Mouse (Mus musculus): ENCODE results near the gene Fam50b.
A peak's percentile ranks its signal among the peaks of the same experiment; 100 is the strongest.

DNA sequence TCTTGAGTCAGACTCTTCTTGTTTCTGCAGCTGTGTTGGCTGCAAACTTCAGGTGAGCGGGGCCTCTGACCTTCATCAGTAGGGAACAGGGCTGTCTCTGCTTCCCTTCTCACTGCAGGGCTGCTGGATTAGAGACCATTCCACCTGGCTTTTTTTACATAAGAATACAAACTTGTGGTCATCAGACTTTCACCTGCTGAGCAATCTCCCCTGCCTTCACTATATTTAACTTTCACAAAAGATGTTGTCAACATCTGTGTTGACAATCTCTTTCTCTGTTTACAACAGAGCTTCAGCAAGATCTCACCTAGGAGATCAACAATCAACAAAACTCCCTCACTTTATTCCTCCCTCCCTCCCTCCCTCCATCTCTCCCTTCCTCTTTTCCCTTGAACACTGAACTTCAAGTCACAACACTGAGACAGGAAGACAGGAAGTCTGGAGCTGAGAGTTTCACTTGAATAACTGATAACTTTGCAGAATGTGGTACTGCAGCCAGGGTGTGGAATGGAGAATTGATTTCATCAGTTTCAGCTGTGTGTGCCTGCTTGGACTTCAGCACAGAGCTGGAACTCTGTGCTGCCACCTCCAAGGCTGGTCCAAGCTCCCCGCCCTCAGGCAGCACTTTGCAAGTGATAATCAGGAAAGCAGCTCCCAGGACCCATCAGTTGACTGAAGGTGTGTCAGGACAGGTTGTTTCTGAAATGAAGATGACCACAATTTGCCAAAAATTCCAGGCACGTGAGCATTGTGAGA is 7.3 kb downstream of the Fam50b start:
- peak; percentile 36 for TF ChIP-seq CTCF (IDR thresholded peaks at IDR 0.05; ENCODE audit: low read depth)
- TF ChIP-seq EP300 (IDR thresholded peaks at IDR 0.05; ENCODE audit: low read depth), result no peak
